Mouse (Mus musculus) heart, postnatal 36 days (tissue): ENCODE results near the gene Mfsd14a. TPM values are rescaled to one million over a fixed set of nuclear protein-coding genes. Genes with fewer than 3 reads are reported as not detected.
"Not testable (repeated sequence)": the region's sequence is repeated elsewhere in the genome, so short reads cannot be mapped to it uniquely, and the experiment has no call there.

Experiments used
- DNase-seq, 2 experiments: peaks; one replicate each; pipeline ENCODE4 v3.0.0; 2021 to 2022
- intact Hi-C: fragments of 180-260 bp; cut with DNase I; formaldehyde crosslinking; loops from one replicate; pipeline ENCODE4 v1.15.1; 2025
- total RNA-seq, 2 experiments: library from RNA; stranded (reverse); gene quantifications; 2 replicates each; pipeline ENCODE4 v1.2.3; 2021

Mfsd14a gene
- total RNA-seq, 2 experiments from 2014 or later: 19.7 to 21.5 TPM

GRCm38 (mm10) chr3:116654051-116654450, 8.4 kb downstream of the Mfsd14a start:
- intact Hi-C loops, DNase-seq: not testable (repeated sequence)

- DNase-seq: no peak
- intact Hi-C loops: no loop called here
These were observed 9.1 kb downstream of the Mfsd14a start for GRCm38 (mm10) chr3:116653278-116653945.

GRCm38 (mm10) chr3:116652033-116652446, 10.4 kb downstream of the Mfsd14a start:
- intact Hi-C loops: no loop called here
- no peak for DNase-seq

GRCm38 (mm10) chr3:116650698-116651097, 11.8 kb downstream of the Mfsd14a start:
- no peak for DNase-seq
- intact Hi-C loops: no loop called here

- DNase-seq: no peak
- intact Hi-C loops: no loop called here
These were observed 13.7 kb downstream of the Mfsd14a start for GRCm38 (mm10) chr3:116648805-116649204.

- intact Hi-C loops: no loop called here
- no peak for DNase-seq
These were observed 16.1 kb downstream of the Mfsd14a start for GRCm38 (mm10) chr3:116646387-116646786.

GRCm38 (mm10) chr3:116642373-116642772, 20.1 kb downstream of the Mfsd14a start:
- no peak for DNase-seq
- intact Hi-C loops: loop anchor here (2.0 kb wide), 1 partner anchor 14 kb away; no protein-coding TSS in a partner anchor

- DNase-seq: no peak
- intact Hi-C loops: loop anchor here (2.0 kb wide), 1 partner anchor 15 kb away; no protein-coding TSS in a partner anchor
These were observed 20.6 kb downstream of the Mfsd14a start for GRCm38 (mm10) chr3:116641811-116642371.

- intact Hi-C loops: no loop called here
- no peak for DNase-seq
These were observed 22.5 kb downstream of the Mfsd14a start for GRCm38 (mm10) chr3:116640024-116640423.

GRCm38 (mm10) chr3:116638572-116638971, 23.9 kb downstream of the Mfsd14a start:
- intact Hi-C loops: loop anchor here (5.0 kb wide), 1 partner anchor 41 kb away; no protein-coding TSS in a partner anchor
- DNase-seq: no peak

GRCm38 (mm10) chr3:116637693-116638476, 24.6 kb downstream of the Mfsd14a start:
- intact Hi-C loops: loop anchor here (5.0 kb wide), 1 partner anchor 41 kb away; no protein-coding TSS in a partner anchor
- no peak for DNase-seq

- DNase-seq: no peak
- intact Hi-C loops: loop anchor here (5.0 kb wide), 1 partner anchor 38 kb away; no protein-coding TSS in a partner anchor
These were observed 26.7 kb downstream of the Mfsd14a start for GRCm38 (mm10) chr3:116635799-116636198.

- no peak for DNase-seq
- intact Hi-C loops: loop anchor here (5.0 kb wide), 1 partner anchor 38 kb away; no protein-coding TSS in a partner anchor
These were observed 27.6 kb downstream of the Mfsd14a start for GRCm38 (mm10) chr3:116634853-116635252.

- intact Hi-C loops: no loop called here
- DNase-seq: no peak
These were observed 28.4 kb downstream of the Mfsd14a start for GRCm38 (mm10) chr3:116634091-116634490.

- DNase-seq: no peak
- intact Hi-C loops: no loop called here
These were observed 29.5 kb downstream of the Mfsd14a start for GRCm38 (mm10) chr3:116632971-116633370.

- intact Hi-C loops: no loop called here
- no peak for DNase-seq
These were observed 31.0 kb downstream of the Mfsd14a start for GRCm38 (mm10) chr3:116631459-116631858.

GRCm38 (mm10) chr3:116622641-116623040, 39.8 kb downstream of the Mfsd14a start:
- DNase-seq: no peak
- intact Hi-C loops: no loop called here

GRCm38 (mm10) chr3:116620636-116621370, 41.7 kb downstream of the Mfsd14a start:
- intact Hi-C loops: no loop called here
- DNase-seq: no peak

GRCm38 (mm10) chr3:116618855-116619254, 43.6 kb downstream of the Mfsd14a start:
- intact Hi-C loops: no loop called here
- no peak for DNase-seq

GRCm38 (mm10) chr3:116615318-116616068, 47.0 kb downstream of the Mfsd14a start:
- intact Hi-C loops: no loop called here
- no peak for DNase-seq
